Mouse (Mus musculus) kidney, postnatal 0 days (tissue): ENCODE measurements at regions not wholly inside any gene's neighbourhood (a gene's known extent, or its start where the extent isn't known, plus 50 kb on each side); places are given as distances from the start of the nearest gene placed in this dataset. TPM values are rescaled to one million over a fixed set of nuclear protein-coding genes. Genes with fewer than 3 reads are reported as not detected.

Experiments used
- ATAC-seq: fragments of 200-750 bp; cut with Nextera tagmentation; replicated peaks from 2 replicates; pipeline ENCODE4 v1.8.0; 2017; ENCODE audit warnings: low read depth, moderate number of reproducible peaks, moderate TSS enrichment, moderate library complexity; ENCODE audit not compliant: low FRiP score
- DNase-seq: peaks from one replicate; pipeline ENCODE4 v3.0.0-alpha.2; 2016; ENCODE audit warnings: low spot score
- H3K27ac ChIP-seq: fragments of 300-500 bp; sonication (generic); 2 replicates; pipeline ENCODE4 v1.5.1; 2014; ENCODE audit warnings: mild to moderate bottlenecking
- H3K27me3 ChIP-seq: fragments of 300-500 bp; sonication (generic); 2 replicates; pipeline ENCODE4 v1.6.1; 2014; ENCODE audit warnings: low read length, mixed read lengths; ENCODE audit not compliant: insufficient read depth
- H3K36me3 ChIP-seq: fragments of 300-500 bp; sonication (generic); 2 replicates; pipeline ENCODE4 v1.6.1; 2014; ENCODE audit warnings: low read length, mixed read lengths; ENCODE audit not compliant: insufficient read depth
- H3K4me1 ChIP-seq: fragments of 300-500 bp; sonication (generic); replicated peaks from 2 replicates; pipeline ENCODE4 v1.6.1; 2014; ENCODE audit warnings: antibody characterized with exemption, low read length, mixed read lengths; ENCODE audit not compliant: insufficient read depth
- H3K4me2 ChIP-seq: fragments of 300-500 bp; sonication (generic); 2 replicates; pipeline ENCODE4 v1.6.1; 2014; ENCODE audit warnings: mild to moderate bottlenecking, low read length, moderate library complexity, mixed read lengths
- H3K4me3 ChIP-seq: fragments of 300-500 bp; sonication (generic); replicated peaks from 2 replicates; pipeline ENCODE4 v1.5.1; 2014; ENCODE audit warnings: low read depth, low read length
- H3K9ac ChIP-seq: fragments of 300-500 bp; sonication (generic); 2 replicates; pipeline ENCODE4 v1.6.1; 2014; ENCODE audit warnings: low read depth, low read length
- H3K9me3 ChIP-seq: fragments of 300-500 bp; sonication (generic); replicated peaks from 2 replicates; pipeline ENCODE4 v1.6.1; 2016; ENCODE audit warnings: low read length, inconsistent platforms, mixed read lengths
- CTCF ChIP-seq: IDR thresholded peaks from 2 replicates; pipeline ENCODE4 v1.5.1; 2016; ENCODE audit warnings: antibody characterized with exemption, low read depth, mild to moderate bottlenecking, moderate library complexity
- WGBS: fragments of 180-500 bp; shearing (Covaris S2); extraction: QIAGEN DNeasy Blood & Tissue Kit; methylation state at CpG from one replicate; pipeline ENCODE4 v1.1.7; 2014; 5-methylcytosine and 5-hydroxymethylcytosine counted together
- microRNA-seq: library from miRNA; unstranded; fragments of <30 nt; microRNA quantifications from one replicate; pipeline ENCODE4, GENCODE M21; 2016

GRCm38 (mm10) chr7:35878164-35878563 lies 75.4 kb upstream of the Zfp507 start:
- Histone ChIP-seq H3K27ac (no peak overlapping the region), H3K4me1 (no peaks in the 10 kb centered on the region), H3K4me2 (no peak overlapping the region), H3K4me3 (no peak overlapping the region), H3K9me3 (no peaks in the 10 kb centered on the region), H3K36me3 (no peaks in the 10 kb centered on the region), H3K27me3 (no peaks in the 10 kb centered on the region), H3K9ac (no peak overlapping the region)
- DNase-seq, result no peak
- TF ChIP-seq CTCF, result no peak
- WGBS, result 81% methylated on average over 7 of the region's 7 CpGs
- no peak for ATAC-seq

GRCm38 (mm10) chr7:35861049-35861448 lies 58.2 kb upstream of the Zfp507 start:
- ATAC-seq, result no peak

GRCm38 (mm10) chr7:35859601-35860000 lies 56.8 kb upstream of the Zfp507 start:
- no peak overlapping the region for H3K27ac ChIP-seq
- TF ChIP-seq CTCF, result peak; percentile 61
- H3K36me3 ChIP-seq, result no peaks in the 10 kb centered on the region
- H3K4me3 ChIP-seq, result no peak overlapping the region
- no peak overlapping the region for H3K9ac ChIP-seq
- 28% methylated on average over 3 of the region's 3 CpGs for WGBS
- no peak overlapping the region for H3K4me2 ChIP-seq
- no peaks in the 10 kb centered on the region for H3K4me1 ChIP-seq
- no peaks in the 10 kb centered on the region for H3K27me3 ChIP-seq
- DNase-seq (peak; percentile 4), ATAC-seq (no peak)
- no peaks in the 10 kb centered on the region for H3K9me3 ChIP-seq

More at GRCm38 (mm10) chr7:35861049-35861448, 58.2 kb upstream of the Zfp507 start:
- Histone ChIP-seq H3K36me3 (no peaks in the 10 kb centered on the region), H3K4me3 (no peak overlapping the region), H3K27ac (no peak overlapping the region), H3K27me3 (no peaks in the 10 kb centered on the region), H3K9me3 (no peaks in the 10 kb centered on the region), H3K4me2 (no peak overlapping the region), H3K9ac (no peak overlapping the region), H3K4me1 (no peaks in the 10 kb centered on the region)
- DNase-seq, result no peak
- TF ChIP-seq CTCF, result no peak
- WGBS, result 71% methylated on average over 10 of the region's 10 CpGs

- no peak for DNase-seq
- Histone ChIP-seq H3K9ac (no peak overlapping the region), H3K4me3 (no peak overlapping the region), H3K4me1 (no peaks in the 10 kb centered on the region), H3K27me3 (no peaks in the 10 kb centered on the region), H3K9me3 (no peaks in the 10 kb centered on the region), H3K4me2 (no peak overlapping the region), H3K36me3 (no peaks in the 10 kb centered on the region), H3K27ac (no peak overlapping the region)
- no peak for TF ChIP-seq CTCF
- 53% methylated on average over 10 of the region's 10 CpGs for WGBS
- ATAC-seq, result no peak
Measured at GRCm38 (mm10) chr7:35857693-35858092, 54.9 kb upstream of the Zfp507 start.

Small RNA genes lying in the stretch of these regions (microRNA-seq; reads per million reads assigned to microRNA genes)
- not detected for gene Gm23292
